Mouse (Mus musculus): ENCODE results near the gene Krtap3-1. TPM values are rescaled to one million over a fixed set of nuclear protein-coding genes. Genes with fewer than 3 reads are reported as not detected.

Krtap3-1 gene
- polyA plus RNA-seq (2014; fragmentation: Illumina TruSeq; extraction: RNeasy Lipid Tissue Mini Kit (QIAGEN cat#74804); ENCODE audit: low replicate concordance), result not detected

GRCm38 (mm10) chr11:99566530-99566929 is at the start of gene Krtap3-1:
Gene Krtap3-1, minus strand, starts transcription at chr11:99566630.

GRCm38 (mm10) chr11:99614796-99615363 is 48.5 kb upstream of the Krtap3-1 start, which contains the start of gene Krtap2-4:
Gene Krtap2-4, minus strand, starts transcription at chr11:99614846.

GRCm38 (mm10) chr11:99610089-99610488 is 43.7 kb upstream of the Krtap3-1 start, which contains the start of gene Gm11937:
Gene Gm11937, minus strand, starts transcription at chr11:99610189.

GRCm38 (mm10) chr11:99603208-99603607 is 36.8 kb upstream of the Krtap3-1 start, which contains the start of gene Gm11938:
Gene Gm11938, minus strand, starts transcription at chr11:99603308.

GRCm38 (mm10) chr11:99597742-99598141 is 31.3 kb upstream of the Krtap3-1 start, which contains the start of gene Krtap9-3:
Gene Krtap9-3, minus strand, starts transcription at chr11:99598105.

GRCm38 (mm10) chr11:99590981-99591380 is 24.6 kb upstream of the Krtap3-1 start, which contains the start of gene Krtap1-3:
Gene Krtap1-3, minus strand, starts transcription at chr11:99591339.

GRCm38 (mm10) chr11:99583245-99583704 is 16.8 kb upstream of the Krtap3-1 start, which contains the start of gene Krtap1-4:
Gene Krtap1-4, minus strand, starts transcription at chr11:99583654.

GRCm38 (mm10) chr11:99580636-99581035 is 14.2 kb upstream of the Krtap3-1 start, which contains the start of gene Krtap1-5:
Gene Krtap1-5, minus strand, starts transcription at chr11:99581016.

GRCm38 (mm10) chr11:99559366-99559765 is 7.1 kb downstream of the Krtap3-1 start, which contains the start of gene Gm11939:
Gene Gm11939, minus strand, starts transcription at chr11:99559466.

GRCm38 (mm10) chr11:99556753-99557152 is 9.7 kb downstream of the Krtap3-1 start, which contains the start of gene Krtap3-2:
Gene Krtap3-2, minus strand, starts transcription at chr11:99556853.

GRCm38 (mm10) chr11:99550765-99551164 is 15.7 kb downstream of the Krtap3-1 start, which contains the start of gene Krtap3-3:
Gene Krtap3-3, minus strand, starts transcription at chr11:99550865.

GRCm38 (mm10) chr11:99521288-99521860 is 45.1 kb downstream of the Krtap3-1 start, which contains the start of gene Krt39:
Gene Krt39, minus strand, starts transcription at chr11:99521338.

Other genes with a start within 250 kb of the Krtap3-1 start
- gene Krt25, start 243.7 kb downstream of the Krtap3-1 start, polyA plus RNA-seq (2014; fragmentation: Illumina TruSeq; extraction: RNeasy Lipid Tissue Mini Kit (QIAGEN cat#74804); ENCODE audit: low replicate concordance), result not detected
- gene Krt26, start 228.7 kb downstream of the Krtap3-1 start, polyA plus RNA-seq (2014; fragmentation: Illumina TruSeq; extraction: RNeasy Lipid Tissue Mini Kit (QIAGEN cat#74804); ENCODE audit: low replicate concordance), result not detected
- gene Krt27, start 215.5 kb downstream of the Krtap3-1 start, polyA plus RNA-seq (2014; fragmentation: Illumina TruSeq; extraction: RNeasy Lipid Tissue Mini Kit (QIAGEN cat#74804); ENCODE audit: low replicate concordance), result not detected
- not detected for gene Krt28, start 191.7 kb downstream of the Krtap3-1 start, polyA plus RNA-seq (2014; fragmentation: Illumina TruSeq; extraction: RNeasy Lipid Tissue Mini Kit (QIAGEN cat#74804); ENCODE audit: low replicate concordance)
- 11.2 TPM for gene Krt10, start 177.3 kb downstream of the Krtap3-1 start, polyA plus RNA-seq (2014; fragmentation: Illumina TruSeq; extraction: RNeasy Lipid Tissue Mini Kit (QIAGEN cat#74804); ENCODE audit: low replicate concordance)
- gene Krt12, start 144.4 kb downstream of the Krtap3-1 start, polyA plus RNA-seq (2014; fragmentation: Illumina TruSeq; extraction: RNeasy Lipid Tissue Mini Kit (QIAGEN cat#74804); ENCODE audit: low replicate concordance), result 1.2 TPM
- gene Krt20, start 128.5 kb downstream of the Krtap3-1 start, polyA plus RNA-seq (2014; fragmentation: Illumina TruSeq; extraction: RNeasy Lipid Tissue Mini Kit (QIAGEN cat#74804); ENCODE audit: low replicate concordance), result 924 TPM
- gene Krt23, start 73.5 kb downstream of the Krtap3-1 start, polyA plus RNA-seq (2014; fragmentation: Illumina TruSeq; extraction: RNeasy Lipid Tissue Mini Kit (QIAGEN cat#74804); ENCODE audit: low replicate concordance), result 3.3 TPM
- gene Krt39, start 45.3 kb downstream of the Krtap3-1 start, polyA plus RNA-seq (2014; fragmentation: Illumina TruSeq; extraction: RNeasy Lipid Tissue Mini Kit (QIAGEN cat#74804); ENCODE audit: low replicate concordance), result not detected
- not detected for gene Krt40, start 23.5 kb downstream of the Krtap3-1 start, polyA plus RNA-seq (2014; fragmentation: Illumina TruSeq; extraction: RNeasy Lipid Tissue Mini Kit (QIAGEN cat#74804); ENCODE audit: low replicate concordance)
- gene Krtap3-3, start 15.8 kb downstream of the Krtap3-1 start, polyA plus RNA-seq (2014; fragmentation: Illumina TruSeq; extraction: RNeasy Lipid Tissue Mini Kit (QIAGEN cat#74804); ENCODE audit: low replicate concordance), result not detected
- gene Krtap3-2, start 9.8 kb downstream of the Krtap3-1 start, polyA plus RNA-seq (2014; fragmentation: Illumina TruSeq; extraction: RNeasy Lipid Tissue Mini Kit (QIAGEN cat#74804); ENCODE audit: low replicate concordance), result not detected
- gene Gm11939, start 7.2 kb downstream of the Krtap3-1 start, polyA plus RNA-seq (2014; fragmentation: Illumina TruSeq; extraction: RNeasy Lipid Tissue Mini Kit (QIAGEN cat#74804); ENCODE audit: low replicate concordance), result not detected
- gene Krtap1-5, start 14.4 kb upstream of the Krtap3-1 start, polyA plus RNA-seq (2014; fragmentation: Illumina TruSeq; extraction: RNeasy Lipid Tissue Mini Kit (QIAGEN cat#74804); ENCODE audit: low replicate concordance), result not detected
- not detected for gene Krtap1-4, start 17.0 kb upstream of the Krtap3-1 start, polyA plus RNA-seq (2014; fragmentation: Illumina TruSeq; extraction: RNeasy Lipid Tissue Mini Kit (QIAGEN cat#74804); ENCODE audit: low replicate concordance)
- gene Krtap1-3, start 24.7 kb upstream of the Krtap3-1 start, polyA plus RNA-seq (2014; fragmentation: Illumina TruSeq; extraction: RNeasy Lipid Tissue Mini Kit (QIAGEN cat#74804); ENCODE audit: low replicate concordance), result not detected
- gene Krtap9-3, start 31.5 kb upstream of the Krtap3-1 start, polyA plus RNA-seq (2014; fragmentation: Illumina TruSeq; extraction: RNeasy Lipid Tissue Mini Kit (QIAGEN cat#74804); ENCODE audit: low replicate concordance), result not detected
- not detected for gene Gm11938, start 36.7 kb upstream of the Krtap3-1 start, polyA plus RNA-seq (2014; fragmentation: Illumina TruSeq; extraction: RNeasy Lipid Tissue Mini Kit (QIAGEN cat#74804); ENCODE audit: low replicate concordance)
- not detected for gene Gm11937, start 43.6 kb upstream of the Krtap3-1 start, polyA plus RNA-seq (2014; fragmentation: Illumina TruSeq; extraction: RNeasy Lipid Tissue Mini Kit (QIAGEN cat#74804); ENCODE audit: low replicate concordance)
- gene Krtap2-4, start 48.2 kb upstream of the Krtap3-1 start, polyA plus RNA-seq (2014; fragmentation: Illumina TruSeq; extraction: RNeasy Lipid Tissue Mini Kit (QIAGEN cat#74804); ENCODE audit: low replicate concordance), result not detected
- not detected for gene Gm11562, start 53.8 kb upstream of the Krtap3-1 start, polyA plus RNA-seq (2014; fragmentation: Illumina TruSeq; extraction: RNeasy Lipid Tissue Mini Kit (QIAGEN cat#74804); ENCODE audit: low replicate concordance)
- gene Krtap4-1, start 61.6 kb upstream of the Krtap3-1 start, polyA plus RNA-seq (2014; fragmentation: Illumina TruSeq; extraction: RNeasy Lipid Tissue Mini Kit (QIAGEN cat#74804); ENCODE audit: low replicate concordance), result not detected
- not detected for gene Krtap4-2, start 68.5 kb upstream of the Krtap3-1 start, polyA plus RNA-seq (2014; fragmentation: Illumina TruSeq; extraction: RNeasy Lipid Tissue Mini Kit (QIAGEN cat#74804); ENCODE audit: low replicate concordance)
- not detected for gene Krtap4-7, start 77.5 kb upstream of the Krtap3-1 start, polyA plus RNA-seq (2014; fragmentation: Illumina TruSeq; extraction: RNeasy Lipid Tissue Mini Kit (QIAGEN cat#74804); ENCODE audit: low replicate concordance)
- not detected for gene Gm11555, start 83.6 kb upstream of the Krtap3-1 start, polyA plus RNA-seq (2014; fragmentation: Illumina TruSeq; extraction: RNeasy Lipid Tissue Mini Kit (QIAGEN cat#74804); ENCODE audit: low replicate concordance)
- not detected for gene Gm11563, start 92.3 kb upstream of the Krtap3-1 start, polyA plus RNA-seq (2014; fragmentation: Illumina TruSeq; extraction: RNeasy Lipid Tissue Mini Kit (QIAGEN cat#74804); ENCODE audit: low replicate concordance)
- not detected for gene Krtap4-6, start 99.3 kb upstream of the Krtap3-1 start, polyA plus RNA-seq (2014; fragmentation: Illumina TruSeq; extraction: RNeasy Lipid Tissue Mini Kit (QIAGEN cat#74804); ENCODE audit: low replicate concordance)
- gene Gm14190, start 124.1 kb upstream of the Krtap3-1 start, polyA plus RNA-seq (2014; fragmentation: Illumina TruSeq; extraction: RNeasy Lipid Tissue Mini Kit (QIAGEN cat#74804); ENCODE audit: low replicate concordance), result not detected
- gene Gm14180, start 167.7 kb upstream of the Krtap3-1 start, polyA plus RNA-seq (2014; fragmentation: Illumina TruSeq; extraction: RNeasy Lipid Tissue Mini Kit (QIAGEN cat#74804); ENCODE audit: low replicate concordance), result not detected
- not detected for gene Gm11595, start 206.3 kb upstream of the Krtap3-1 start, polyA plus RNA-seq (2014; fragmentation: Illumina TruSeq; extraction: RNeasy Lipid Tissue Mini Kit (QIAGEN cat#74804); ENCODE audit: low replicate concordance)
- not detected for gene Krtap4-8, start 214.1 kb upstream of the Krtap3-1 start, polyA plus RNA-seq (2014; fragmentation: Illumina TruSeq; extraction: RNeasy Lipid Tissue Mini Kit (QIAGEN cat#74804); ENCODE audit: low replicate concordance)
- gene Krtap4-9, start 218.6 kb upstream of the Krtap3-1 start, polyA plus RNA-seq (2014; fragmentation: Illumina TruSeq; extraction: RNeasy Lipid Tissue Mini Kit (QIAGEN cat#74804); ENCODE audit: low replicate concordance), result not detected
- not detected for gene Gm11596, start 226.8 kb upstream of the Krtap3-1 start, polyA plus RNA-seq (2014; fragmentation: Illumina TruSeq; extraction: RNeasy Lipid Tissue Mini Kit (QIAGEN cat#74804); ENCODE audit: low replicate concordance)
- gene Gm11569, start 232.3 kb upstream of the Krtap3-1 start, polyA plus RNA-seq (2014; fragmentation: Illumina TruSeq; extraction: RNeasy Lipid Tissue Mini Kit (QIAGEN cat#74804); ENCODE audit: low replicate concordance), result not detected
- not detected for gene Gm11554, start 237.8 kb upstream of the Krtap3-1 start, polyA plus RNA-seq (2014; fragmentation: Illumina TruSeq; extraction: RNeasy Lipid Tissue Mini Kit (QIAGEN cat#74804); ENCODE audit: low replicate concordance)
- not detected for gene Krtap4-13, start 243.3 kb upstream of the Krtap3-1 start, polyA plus RNA-seq (2014; fragmentation: Illumina TruSeq; extraction: RNeasy Lipid Tissue Mini Kit (QIAGEN cat#74804); ENCODE audit: low replicate concordance)
- gene Gm11564, start 249.0 kb upstream of the Krtap3-1 start, polyA plus RNA-seq (2014; fragmentation: Illumina TruSeq; extraction: RNeasy Lipid Tissue Mini Kit (QIAGEN cat#74804); ENCODE audit: low replicate concordance), result not detected